Mouse (Mus musculus) cerebellum, adult 11-12 months (tissue): ENCODE data around the gene Robo3.

Experiments
- DNase-seq: peaks from one replicate; pipeline ENCODE4 v3.0.0; 2022

The Robo3 gene

GRCm38 (mm10) chr9:37429326-37429725 is 3.7 kb downstream of the Robo3 start:
- DNase-seq = no peak

GRCm38 (mm10) chr9:37421239-37421638 is 11.8 kb downstream of the Robo3 start:
- DNase-seq = no peak

GRCm38 (mm10) chr9:37420676-37421075 is 12.4 kb downstream of the Robo3 start:
- peak; percentile 57 for DNase-seq

DNA sequence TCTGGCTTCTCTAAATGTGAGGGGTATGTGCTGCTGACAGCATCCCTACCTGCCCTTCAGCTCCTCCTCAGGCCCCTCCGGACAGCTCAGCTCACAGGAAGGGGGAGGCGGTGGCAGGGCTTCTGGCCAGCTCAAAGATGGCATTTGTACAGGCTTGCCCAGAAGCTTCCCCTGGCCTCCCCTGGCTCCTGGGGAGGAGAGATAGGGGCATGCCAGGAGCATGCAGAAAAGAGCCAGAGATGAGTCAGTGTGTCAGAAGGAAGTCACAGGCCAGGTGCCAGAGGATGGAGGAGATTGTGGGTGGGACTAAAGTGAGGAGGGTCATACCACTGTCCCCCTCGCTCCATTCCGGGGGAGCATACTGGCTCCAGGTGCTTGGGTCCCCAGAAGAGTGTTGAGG is 14.3 kb downstream of the Robo3 start:
- DNase-seq = peak; percentile 34

DNA sequence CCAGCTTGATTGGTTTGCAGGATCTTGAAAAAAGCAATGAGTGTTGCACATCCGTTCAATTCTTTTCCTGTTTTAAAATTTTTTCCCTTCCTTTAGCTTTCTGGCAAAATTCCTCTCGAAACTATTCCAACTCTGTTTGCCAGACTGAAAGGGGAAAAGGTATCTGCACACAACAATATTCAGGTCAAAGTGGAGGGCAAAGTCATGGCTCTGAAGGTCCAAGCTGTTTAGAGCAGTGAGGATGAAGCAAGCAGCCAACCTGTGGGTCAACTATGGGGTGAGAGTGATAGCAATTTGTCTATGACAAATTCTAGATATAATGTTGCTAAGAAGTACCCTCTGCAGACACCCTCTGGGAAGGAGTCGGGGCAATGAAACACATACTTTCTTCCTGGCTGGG is 18.4 kb downstream of the Robo3 start:
- DNase-seq = no peak

DNA sequence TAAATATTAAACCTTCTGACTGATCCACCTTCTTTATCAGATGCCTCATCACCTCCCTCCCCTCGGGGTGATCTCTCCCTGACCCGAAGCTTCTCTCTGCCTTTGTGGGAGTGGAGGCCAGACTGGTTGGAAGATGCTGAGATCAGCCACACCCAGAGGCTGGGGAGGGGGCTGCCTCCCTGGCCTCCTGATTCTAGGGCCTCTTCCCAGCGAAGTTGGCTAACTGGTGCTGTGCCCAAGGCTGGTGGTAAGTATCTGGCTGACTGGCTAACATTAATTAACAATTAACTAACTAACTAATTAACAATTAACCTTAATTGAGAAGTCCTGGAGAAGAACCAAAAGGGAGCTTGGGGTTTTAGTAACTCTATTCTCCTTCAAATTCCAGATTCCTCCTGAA is 20.1 kb downstream of the Robo3 start:
- DNase-seq = no peak

- no peak for DNase-seq
Measured at GRCm38 (mm10) chr9:37409698-37410445, 23.2 kb downstream of the Robo3 start.

DNA sequence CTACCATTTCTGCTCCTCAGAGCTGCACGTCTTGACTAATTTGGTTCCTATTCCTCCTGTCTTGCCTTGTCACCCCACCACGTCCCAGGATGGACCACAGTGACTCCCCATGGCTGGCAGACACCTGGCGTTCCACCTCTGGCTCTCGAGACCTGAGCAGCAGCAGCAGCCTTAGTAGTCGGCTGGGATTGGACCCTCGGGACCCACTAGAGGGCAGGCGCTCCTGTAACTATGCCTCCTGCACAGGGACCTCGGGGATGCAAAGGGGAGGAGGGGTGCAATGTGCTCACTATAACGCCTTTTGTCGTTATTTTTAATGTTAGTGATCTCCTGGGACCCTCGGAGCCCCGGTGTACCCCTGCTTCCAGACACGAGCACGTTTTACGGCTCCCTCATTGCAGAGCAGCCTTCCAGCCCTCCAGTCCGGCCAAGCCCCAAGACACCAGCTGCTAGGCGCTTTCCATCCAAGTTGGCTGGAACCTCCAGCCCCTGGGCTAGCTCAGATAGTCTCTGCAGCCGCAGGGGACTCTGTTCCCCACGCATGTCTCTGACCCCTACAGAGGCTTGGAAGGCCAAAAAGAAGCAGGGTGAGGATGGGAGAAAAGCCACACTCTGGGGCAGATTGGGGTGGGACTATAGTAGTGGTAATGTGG is 25.1 kb downstream of the Robo3 start:
- DNase-seq = no peak

DNA sequence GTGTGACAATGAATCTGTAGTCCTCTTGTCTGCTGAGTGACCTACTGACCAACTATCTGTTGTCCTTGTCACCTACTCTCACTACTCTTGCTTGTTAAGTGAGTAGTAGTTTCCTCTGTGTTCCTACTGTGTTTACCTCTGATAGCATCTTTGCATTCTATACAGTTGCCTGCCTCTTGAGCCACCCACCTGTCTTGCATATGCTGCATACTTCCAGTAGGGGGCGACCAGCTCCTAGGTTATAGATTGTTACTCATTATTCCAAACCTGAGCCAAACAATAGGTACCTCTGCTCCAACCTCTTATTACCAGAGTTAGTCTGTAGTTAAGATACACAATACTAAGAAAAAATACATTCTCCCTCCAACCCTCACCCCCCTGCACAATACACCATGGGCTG is 26.7 kb downstream of the Robo3 start:
- DNase-seq = no peak

- no peak for DNase-seq
Measured at GRCm38 (mm10) chr9:37403011-37403410, 30.0 kb downstream of the Robo3 start.

GRCm38 (mm10) chr9:37402501-37402900 is 30.5 kb downstream of the Robo3 start:
- DNase-seq = no peak

- DNase-seq = no peak
Measured at GRCm38 (mm10) chr9:37401802-37402201, 31.2 kb downstream of the Robo3 start, which contains the start of gene Robo4. TSS of gene Robo4 (plus strand) at chr9:37401897.

GRCm38 (mm10) chr9:37400585-37400984 is 32.5 kb downstream of the Robo3 start:
- DNase-seq = no peak

- no peak for DNase-seq
Measured at GRCm38 (mm10) chr9:37393482-37394131, 39.4 kb downstream of the Robo3 start.

GRCm38 (mm10) chr9:37392071-37392470 is 41.0 kb downstream of the Robo3 start:
- DNase-seq = no peak

- no peak for DNase-seq
Measured at GRCm38 (mm10) chr9:37390891-37391290, 42.2 kb downstream of the Robo3 start.

DNA sequence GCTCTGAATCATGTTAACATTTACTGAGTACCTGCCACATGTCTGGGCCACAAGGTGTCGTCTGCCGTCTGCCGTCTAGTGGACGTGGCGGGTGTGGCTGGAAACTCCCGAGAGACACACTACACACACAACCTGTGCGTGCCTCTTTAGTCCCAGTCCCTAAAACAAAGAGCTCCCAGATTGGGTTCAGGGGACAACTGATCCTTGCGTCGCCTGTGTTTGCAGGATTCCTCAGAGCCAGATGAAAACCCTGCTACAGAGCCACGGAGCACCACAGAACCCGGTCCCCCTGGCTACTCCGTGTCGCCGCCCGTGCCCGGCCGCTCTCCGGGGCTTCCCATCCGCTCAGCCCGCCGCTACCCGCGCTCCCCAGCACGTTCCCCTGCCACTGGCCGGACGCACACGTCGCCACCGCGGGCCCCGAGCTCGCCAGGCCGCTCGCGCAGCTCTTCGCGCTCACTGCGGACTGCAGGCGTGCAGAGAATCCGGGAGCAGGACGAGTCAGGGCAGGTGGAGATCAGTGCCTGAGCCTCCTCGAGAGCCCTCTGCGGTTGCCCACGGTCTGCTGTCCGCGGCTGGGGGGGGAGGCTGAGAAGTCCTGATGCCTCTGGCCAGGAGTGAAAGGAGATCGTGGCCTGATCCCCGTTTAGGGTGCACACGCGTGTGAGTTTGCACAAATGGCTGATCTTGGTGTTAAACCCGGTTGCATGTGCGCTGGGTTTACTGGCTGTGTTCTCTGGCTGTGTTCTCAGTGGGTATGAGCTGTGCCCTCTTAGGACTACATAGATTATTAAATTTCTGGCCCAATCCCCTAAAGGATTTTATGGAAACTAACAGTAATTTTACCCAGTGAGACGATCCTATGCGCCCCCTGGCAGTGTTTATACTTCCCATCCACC is 48.5 kb downstream of the Robo3 start:
- no peak for DNase-seq

GRCm38 (mm10) chr9:37383161-37383560 is 49.9 kb downstream of the Robo3 start:
- DNase-seq = no peak

DNA sequence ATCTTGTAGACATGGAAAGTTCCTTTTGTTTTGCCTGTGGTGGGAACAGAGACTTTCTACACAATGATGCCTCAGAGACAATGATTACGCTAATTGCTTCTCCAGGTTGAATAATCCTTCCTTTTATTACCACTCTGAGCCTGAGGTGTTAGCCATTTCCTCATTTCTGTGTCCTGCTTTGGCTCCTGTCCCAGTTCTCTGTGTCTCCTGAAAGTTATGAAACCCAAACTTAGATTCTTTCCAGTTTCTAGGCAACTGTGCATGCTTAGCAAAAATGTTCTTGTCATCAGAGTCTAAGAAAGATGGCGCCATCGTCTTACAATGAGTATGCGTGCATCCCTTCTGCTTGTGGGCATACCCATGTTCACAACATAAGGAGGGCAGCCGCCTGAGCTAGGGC is 57.3 kb downstream of the Robo3 start:
- DNase-seq = no peak

DNA sequence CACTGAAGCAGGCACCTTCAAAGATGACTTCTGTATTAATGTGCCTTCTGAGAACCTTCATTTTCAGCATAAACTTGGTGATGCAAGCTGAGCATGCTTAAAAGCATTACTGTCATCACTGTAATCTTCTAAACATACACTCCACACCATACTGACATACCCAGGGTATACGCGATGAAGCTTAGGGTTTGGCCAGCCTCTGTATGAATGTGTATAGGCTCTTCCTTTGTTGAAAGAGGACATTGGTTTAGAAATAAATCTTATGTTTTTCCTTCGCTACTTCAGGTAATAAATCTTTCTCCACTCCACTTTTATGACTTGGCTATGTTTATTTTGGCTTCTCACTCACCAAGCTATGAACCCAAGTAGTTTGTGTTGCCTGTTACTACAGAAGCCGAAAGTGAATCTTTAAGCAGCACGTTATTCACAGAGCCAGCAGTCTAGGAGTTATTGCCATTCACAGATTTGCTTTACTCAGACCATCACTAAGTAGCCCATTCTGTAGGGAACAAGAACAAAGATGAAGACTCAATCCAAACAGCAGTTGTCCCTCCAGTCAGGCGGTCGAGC is 61.7 kb downstream of the Robo3 start:
- DNase-seq = no peak

- no peak for DNase-seq
Measured at GRCm38 (mm10) chr9:37368860-37369259, 64.2 kb downstream of the Robo3 start.

GRCm38 (mm10) chr9:37368081-37368830 is 64.8 kb downstream of the Robo3 start:
- DNase-seq = no peak
